Mouse (Mus musculus) Patski (cell line): ENCODE measurements at regions not wholly inside any gene's neighbourhood (a gene's known extent, or its start where the extent isn't known, plus 50 kb on each side); places are given as distances from the start of the nearest gene placed in this dataset.
A peak's percentile ranks its signal among the peaks of the same experiment; 100 is the strongest.

Experiments used
- ATAC-seq: fragments of 100-300 bp; one replicate; pipeline ENCODE4 v1.8.0; 2021
- CTCF ChIA-PET: fragments of 350-600 bp; sonication (Branson Sonifier 250); formaldehyde crosslinking; loops from one replicate; lab custom pipeline; 2022; ENCODE audit warnings: inconsistent platforms; lab: Charles Lee
- POLR2A ChIA-PET: fragments of 350-600 bp; sonication (Branson Sonifier 250); formaldehyde crosslinking; loops from one replicate; lab custom pipeline; 2022; ENCODE audit warnings: antibody characterized with exemption, inconsistent platforms; lab: Charles Lee
- DNase-seq: peaks from one replicate; pipeline ENCODE4 v3.0.0-alpha.2; 2011; ENCODE audit warnings: low read depth, low spot score
- H3K27me3 ChIP-seq: fragments of 371-371 bp; one replicate; pipeline ENCODE4 v1.5.1; 2021
- CTCF ChIP-seq: fragments of 100-300 bp; IDR thresholded peaks from one replicate; pipeline ENCODE4 v1.5.1; 2021
- in situ Hi-C: fragments of 300-500 bp; cut with MboI; formaldehyde crosslinking; loops from 3 replicates; pipeline ENCODE4 v1.11.1; 2018; ENCODE audit warnings: low pct_unique_long_range_greater_than_20kb, mixed read lengths

DNA sequence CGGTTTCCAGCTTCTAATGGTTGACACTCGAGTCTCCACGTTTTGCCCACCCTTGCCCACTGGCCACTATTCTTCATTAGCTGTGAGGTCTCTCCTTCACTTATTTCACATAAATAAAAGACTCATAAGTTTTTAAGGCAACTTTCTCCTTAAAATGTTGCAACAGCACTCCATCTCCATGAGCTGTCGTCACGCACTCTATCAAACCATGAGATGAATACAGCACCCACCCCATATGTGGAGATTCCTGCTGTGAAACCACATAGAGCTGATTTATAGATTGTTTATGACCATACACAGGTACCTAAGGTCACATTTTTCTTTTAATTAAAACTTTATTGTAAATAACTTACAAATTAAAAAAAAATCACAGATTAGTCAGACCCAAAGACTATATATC, 117.5 kb upstream of the Qrfpr start:
- TF ChIP-seq CTCF = no peak
- in situ Hi-C loops = loop anchor here (10.0 kb wide), 1 partner anchor 155 kb away; no protein-coding TSS in a partner anchor
- CTCF ChIA-PET = interaction anchor here (1.0 to 1.2 kb wide), 3 partner anchors 21 to 156 kb away, joined by 3 to 5 read pairs (median 3); no protein-coding TSS in a partner anchor
- ATAC-seq (no peak), DNase-seq (no peak)
- POLR2A ChIA-PET = no interaction called here
- no peaks in the 10 kb centered on the region for H3K27me3 ChIP-seq

DNA sequence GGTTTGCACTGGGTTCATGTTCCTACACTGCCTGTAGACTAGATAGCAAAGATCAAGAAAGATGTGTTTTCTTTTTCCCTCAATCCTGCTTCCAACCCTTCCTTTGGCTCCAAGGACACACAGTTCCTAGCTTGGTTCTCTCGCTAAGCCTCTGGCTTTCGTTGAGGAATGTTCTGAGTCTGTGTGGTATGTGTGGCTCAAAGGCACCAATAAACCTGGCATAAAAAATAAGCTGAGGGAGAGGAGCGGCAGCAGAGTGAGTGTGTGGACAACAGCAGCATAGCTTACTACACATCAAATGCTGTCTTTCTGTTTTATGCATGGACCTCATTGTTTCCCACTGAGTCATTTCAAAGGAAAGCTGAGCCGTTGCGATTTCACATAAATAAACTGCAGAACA, 112.2 kb upstream of the Qrfpr start:
- in situ Hi-C loops = loop anchor here (10.0 kb wide), 1 partner anchor 161 kb away; no protein-coding TSS in a partner anchor
- peak; percentile 58 for ATAC-seq
- ChIA-PET CTCF (interaction anchor here (0.9 to 1.6 kb wide), 8 partner anchors 9 to 180 kb away, joined by 3 to 5 read pairs (median 4); no protein-coding TSS in a partner anchor), POLR2A (no interaction called here)
- no peak for DNase-seq
- no peak for TF ChIP-seq CTCF
- H3K27me3 ChIP-seq = no peaks in the 10 kb centered on the region

DNA sequence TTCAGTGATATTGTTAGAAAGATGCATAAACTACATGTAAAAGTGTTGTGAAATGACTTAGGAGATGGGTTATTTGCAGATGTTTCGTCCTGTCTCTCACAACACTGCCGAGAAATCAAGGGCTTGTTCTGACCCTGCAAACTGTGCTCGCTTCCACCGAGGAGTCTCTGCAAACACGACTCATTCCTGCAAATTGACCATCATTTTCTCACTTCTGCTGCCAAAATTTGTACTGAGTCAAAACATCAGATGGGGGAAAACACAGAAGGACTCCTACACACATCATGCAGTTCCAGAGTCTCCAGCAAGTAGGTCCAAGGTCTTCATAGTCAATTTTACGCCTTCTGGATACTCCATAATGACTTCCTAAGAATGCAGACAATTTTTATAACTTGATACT, 109.9 kb upstream of the Qrfpr start:
- in situ Hi-C loops = loop anchor here (10.0 kb wide), 1 partner anchor 163 kb away; no protein-coding TSS in a partner anchor
- ATAC-seq (no peak), DNase-seq (no peak)
- CTCF ChIA-PET = no interaction called here
- TF ChIP-seq CTCF = no peak
- POLR2A ChIA-PET = no interaction called here
- peaks cover 5% of the 10 kb centered on the region for H3K27me3 ChIP-seq

DNA sequence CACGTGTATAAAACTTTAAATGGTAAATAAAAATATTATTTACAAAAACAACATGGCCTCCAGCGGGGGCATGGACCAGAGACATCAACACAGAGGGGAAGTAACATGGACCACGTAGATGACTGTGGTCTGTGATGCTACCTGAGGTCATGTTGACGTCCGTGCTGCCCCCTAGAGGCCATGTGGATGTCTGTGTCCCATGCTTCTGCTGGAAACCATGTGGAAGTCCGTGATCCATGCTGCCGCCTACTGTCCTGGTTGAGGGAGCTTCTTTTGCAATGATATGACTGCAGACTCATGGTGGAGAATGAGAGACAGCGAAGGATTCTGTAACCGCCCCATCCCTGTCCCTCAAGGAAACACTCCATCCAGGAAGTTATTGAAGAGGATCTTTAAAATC, 108.5 kb upstream of the Qrfpr start:
- no peak for DNase-seq
- no peak for ATAC-seq
- in situ Hi-C loops = loop anchor here (10.0 kb wide), 1 partner anchor 164 kb away; no protein-coding TSS in a partner anchor
- TF ChIP-seq CTCF = peak; percentile 79
- peaks cover 16% of the 10 kb centered on the region for H3K27me3 ChIP-seq
- ChIA-PET CTCF (interaction anchor here (0.6 to 1.9 kb wide), 6 partner anchors 11 to 165 kb away, joined by 3 to 6 read pairs (median 4); no protein-coding TSS in a partner anchor), POLR2A (no interaction called here)

DNA sequence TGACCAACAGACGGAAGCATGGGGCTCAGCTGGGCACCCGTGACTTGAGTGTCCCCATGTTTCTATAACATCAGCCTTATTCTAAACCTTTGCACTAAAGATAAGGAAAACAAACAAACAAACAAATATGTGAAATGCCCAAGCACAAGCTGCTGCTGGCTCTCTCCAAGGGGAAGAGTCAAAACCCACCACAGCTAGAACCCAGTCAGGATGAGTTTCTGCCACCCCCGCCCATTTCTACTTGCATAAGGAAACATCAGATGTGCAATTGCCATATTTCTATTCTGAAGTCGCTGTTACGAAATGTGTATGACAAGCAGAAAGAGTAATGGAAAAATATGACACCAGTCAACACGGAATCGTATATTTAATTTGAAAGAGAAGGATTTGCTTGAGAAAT, 107.5 kb upstream of the Qrfpr start:
- CTCF ChIA-PET = interaction anchor here (1.4 to 1.9 kb wide), 2 partner anchors 12 to 28 kb away, joined by 3 to 6 read pairs; no protein-coding TSS in a partner anchor
- POLR2A ChIA-PET = no interaction called here
- TF ChIP-seq CTCF = no peak
- in situ Hi-C loops = loop anchor here (10.0 kb wide), 1 partner anchor 165 kb away; no protein-coding TSS in a partner anchor
- H3K27me3 ChIP-seq = peaks cover 26% of the 10 kb centered on the region
- DNase-seq = no peak
- ATAC-seq = no peak

DNA sequence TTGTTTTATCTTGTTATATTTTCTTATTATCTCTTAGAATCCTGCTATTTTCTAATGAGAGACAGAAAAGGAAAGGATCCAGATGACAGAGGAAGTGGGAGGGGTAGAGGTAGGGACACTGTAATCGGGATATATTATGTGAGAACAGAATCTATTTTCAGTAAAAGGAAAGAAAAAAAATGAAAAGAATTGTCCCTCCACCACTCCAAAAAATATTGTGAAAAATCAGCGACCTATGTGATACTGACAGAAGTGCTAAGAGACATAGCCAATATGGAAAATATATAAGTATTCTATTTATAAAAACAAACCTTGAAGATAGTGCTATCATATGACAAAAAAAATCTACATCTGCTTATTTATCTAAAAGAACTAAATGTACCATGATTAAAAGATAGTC, 106.8 kb upstream of the Qrfpr start:
- H3K27me3 ChIP-seq = peaks cover 31% of the 10 kb centered on the region

DNA sequence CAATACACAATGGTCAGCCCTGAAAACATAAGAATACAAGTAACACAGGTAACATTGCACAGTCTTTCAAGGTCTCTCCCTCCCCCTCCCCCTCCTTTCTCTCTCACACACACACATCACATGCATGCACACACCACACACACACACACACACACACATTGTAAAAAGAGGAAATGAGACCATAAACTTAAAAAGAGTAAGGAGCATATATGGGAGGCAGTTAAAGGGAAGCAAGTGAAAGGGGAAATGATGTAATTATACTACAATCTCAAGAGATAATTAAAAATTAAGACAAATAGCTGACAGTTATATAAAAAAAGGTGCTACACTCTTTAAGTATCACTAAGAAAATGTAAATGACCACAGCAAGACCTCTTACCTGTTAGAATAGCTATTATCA, 96.5 kb upstream of the Qrfpr start:
- peaks cover 31% of the 10 kb centered on the region for H3K27me3 ChIP-seq
- TF ChIP-seq CTCF = no peak
- ChIA-PET CTCF (interaction anchor here (0.8 to 1.5 kb wide), 5 partner anchors 9 to 43 kb away, joined by 3 to 4 read pairs (median 3); no protein-coding TSS in a partner anchor), POLR2A (no interaction called here)
- DNase-seq = no peak
- no peak for ATAC-seq
- in situ Hi-C loops = no loop called here

More for the DNA sequence above, 106.8 kb upstream of the Qrfpr start:
- DNase-seq (no peak), ATAC-seq (no peak)
- TF ChIP-seq CTCF = no peak
- ChIA-PET POLR2A (no interaction called here), CTCF (interaction anchor here (1.4 to 1.6 kb wide), 2 partner anchors 19 to 28 kb away, joined by 3 read pairs; no protein-coding TSS in a partner anchor)
- in situ Hi-C loops = no loop called here

DNA sequence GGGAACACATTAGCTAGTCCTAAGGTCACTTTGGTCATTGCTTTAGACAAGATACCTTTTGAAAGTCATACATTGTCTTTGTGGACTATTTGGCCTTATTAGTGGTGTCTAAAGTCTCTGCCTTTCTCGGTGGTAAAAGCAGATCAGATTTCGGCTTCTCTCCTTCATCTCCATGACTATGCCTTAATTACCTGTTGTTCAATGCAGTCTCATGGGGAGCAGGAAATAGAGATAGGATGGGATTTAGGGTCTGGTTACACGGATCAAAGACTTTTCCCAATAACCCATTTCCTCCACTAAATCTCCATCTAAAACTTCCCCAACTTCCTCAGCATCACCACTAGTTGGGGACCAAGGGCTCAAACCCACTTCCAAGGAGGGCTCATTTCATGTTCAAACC, 89.2 kb upstream of the Qrfpr start:
- POLR2A ChIA-PET = no interaction called here
- no peak for ATAC-seq
- no peak for DNase-seq
- CTCF ChIA-PET = no interaction called here
- in situ Hi-C loops = no loop called here
- peaks cover 67% of the 10 kb centered on the region for H3K27me3 ChIP-seq
- TF ChIP-seq CTCF = no peak

DNA sequence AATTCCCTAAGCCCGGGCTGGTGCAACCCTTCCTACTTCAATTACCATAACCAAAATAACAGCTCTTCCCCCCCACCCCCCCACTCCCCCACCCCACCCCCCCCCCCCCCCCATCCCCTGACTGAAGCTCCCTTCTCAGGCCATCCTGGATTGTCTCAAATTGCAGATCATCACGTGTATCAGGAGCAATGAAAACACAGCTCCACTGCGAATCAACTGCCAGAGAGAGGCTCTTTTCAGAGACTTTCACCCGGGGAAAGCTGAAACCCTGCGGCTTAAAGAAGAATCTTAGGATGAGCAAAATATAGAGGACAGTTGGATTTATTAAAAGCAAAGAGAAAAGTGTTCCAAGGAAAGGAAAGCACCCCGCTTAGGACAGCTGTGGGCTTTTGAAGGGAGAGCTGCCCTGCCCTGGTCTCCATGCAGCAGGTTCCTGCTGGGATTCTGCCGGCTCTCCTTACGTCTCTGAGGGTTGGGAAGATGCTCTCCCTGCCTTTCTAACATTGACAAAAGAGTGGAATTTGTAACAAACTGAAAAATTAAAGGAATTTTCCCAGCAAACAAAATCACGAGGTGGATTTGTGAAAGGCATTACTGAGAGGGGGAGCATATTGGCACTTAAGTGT, 88.6 kb upstream of the Qrfpr start:
- ATAC-seq (no peak), DNase-seq (no peak)
- in situ Hi-C loops = no loop called here
- POLR2A ChIA-PET = no interaction called here
- CTCF ChIA-PET = interaction anchor here (1.2 kb wide), 1 partner anchor 17 kb away, joined by 3 read pairs; no protein-coding TSS in a partner anchor
- no peak for TF ChIP-seq CTCF
- H3K27me3 ChIP-seq = peaks cover 73% of the 10 kb centered on the region

DNA sequence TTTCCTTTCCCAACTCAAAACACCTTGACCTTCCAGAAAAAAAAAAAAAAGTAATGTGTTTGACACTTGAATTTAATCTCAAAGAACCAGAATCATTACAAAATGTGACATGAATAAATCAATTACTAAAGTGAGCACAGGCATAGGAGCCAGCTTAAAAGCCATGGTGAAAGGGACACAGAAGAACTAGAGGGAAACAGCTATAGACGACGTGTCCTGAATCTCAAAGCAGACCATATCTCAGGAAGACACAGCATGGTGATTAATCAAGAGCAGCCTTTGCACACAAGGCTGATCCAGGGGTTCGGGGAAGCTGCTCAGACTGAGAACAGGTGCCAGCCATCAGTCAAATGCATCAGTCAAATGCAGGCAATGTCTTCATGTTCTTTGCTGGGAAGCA, 74.7 kb upstream of the Qrfpr start:
- in situ Hi-C loops = no loop called here
- no peak for ATAC-seq

DNA sequence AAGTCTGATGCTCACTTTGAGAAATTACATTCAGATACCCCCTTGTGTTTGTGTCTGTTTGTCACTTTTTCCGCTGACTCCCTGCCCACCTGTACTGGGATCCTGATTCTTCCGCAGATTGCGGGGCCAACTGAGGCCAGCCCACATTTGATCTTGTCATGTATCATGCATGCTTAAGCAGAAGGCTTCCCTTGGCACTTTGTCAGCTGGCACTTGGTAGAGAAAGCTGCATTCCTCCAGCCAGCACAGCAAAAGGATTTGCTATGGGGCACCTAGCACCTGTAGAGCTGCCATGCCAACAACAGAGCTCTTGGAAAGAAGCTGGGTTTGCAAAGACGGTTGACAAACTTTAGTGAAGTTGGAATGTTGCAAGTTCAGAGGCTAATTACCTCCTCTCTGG, 69.9 kb upstream of the Qrfpr start:
- peaks cover 1% of the 10 kb centered on the region for H3K27me3 ChIP-seq
- CTCF ChIA-PET = interaction anchor here (0.6 to 1.3 kb wide), 2 partner anchors 22 to 292 kb away, joined by 3 to 4 read pairs; no protein-coding TSS in a partner anchor
- no peak for DNase-seq
- TF ChIP-seq CTCF = no peak
- POLR2A ChIA-PET = no interaction called here
- no peak for ATAC-seq
- in situ Hi-C loops = no loop called here

More for the DNA sequence above, 74.7 kb upstream of the Qrfpr start:
- TF ChIP-seq CTCF = no peak
- DNase-seq = no peak
- ChIA-PET CTCF (interaction anchor here (1.0 to 1.4 kb wide), 3 partner anchors 22 to 198 kb away, joined by 3 read pairs; no protein-coding TSS in a partner anchor), POLR2A (no interaction called here)
- H3K27me3 ChIP-seq = peaks cover 30% of the 10 kb centered on the region
